Mouse (Mus musculus) splenic B cell, adult 2 months (primary cell): ENCODE data around the gene Pitpnc1.

Experiments
- DNase-seq: peaks from one replicate; pipeline ENCODE4 v3.0.0-alpha.2; 2011; ENCODE audit warnings: low read depth, low spot score
- H3K27me3 ChIP-seq: 2 replicates; pipeline ENCODE4 v1.6.1; 2012; ENCODE audit warnings: mild to moderate bottlenecking, low read length, moderate library complexity, mixed read lengths; ENCODE audit not compliant: control insufficient read depth, poor library complexity, insufficient read depth, severe bottlenecking
- H3K36me3 ChIP-seq: 2 replicates; pipeline ENCODE4 v1.6.1; 2012; ENCODE audit warnings: mild to moderate bottlenecking, low read length, moderate library complexity, mixed read lengths; ENCODE audit not compliant: control insufficient read depth, poor library complexity, insufficient read depth, severe bottlenecking

Gene Pitpnc1

DNA sequence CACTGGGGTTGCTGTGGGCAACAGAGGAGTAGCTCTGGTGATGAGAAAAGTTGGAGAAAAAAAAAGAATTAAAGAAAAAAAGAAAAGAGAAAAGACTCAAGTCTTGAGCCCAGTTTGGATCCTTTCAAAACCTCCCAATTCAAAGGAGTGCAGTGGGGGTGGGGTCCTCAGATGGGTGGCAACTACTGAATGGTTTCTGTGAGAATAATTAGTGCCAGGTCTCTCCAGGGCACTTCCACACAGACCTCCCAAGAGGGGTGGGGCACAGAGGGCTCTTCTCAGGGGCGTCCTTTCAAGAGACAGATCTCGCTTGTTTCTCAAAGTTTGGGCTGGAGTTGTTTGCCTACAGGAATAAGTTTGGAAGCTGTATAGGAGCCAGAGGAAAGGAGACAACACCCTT is 80.0 kb downstream of the Pitpnc1 start:
- no peaks in the 10 kb centered on the region for H3K27me3 ChIP-seq
- no peaks in the 10 kb centered on the region for H3K36me3 ChIP-seq
- DNase-seq, result no peak

DNA sequence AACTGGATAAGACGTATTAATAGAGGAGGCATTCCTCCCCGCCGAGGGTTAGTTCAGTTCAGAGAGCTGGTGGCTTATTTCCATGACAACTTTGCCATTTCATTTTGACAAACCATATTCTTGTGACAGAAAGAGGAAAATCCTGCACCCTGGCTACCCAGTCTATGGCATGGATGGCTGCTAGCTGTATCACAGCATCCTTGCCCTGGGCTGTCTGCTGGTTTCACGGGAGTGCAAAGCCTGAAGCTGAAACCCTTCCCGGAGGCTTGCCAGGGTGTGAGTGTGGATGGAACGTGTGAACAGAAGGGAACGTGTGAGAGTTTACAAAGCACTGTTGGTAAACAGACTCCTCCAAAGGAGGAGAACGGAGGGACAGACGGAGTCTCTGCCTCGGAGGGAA is 80.5 kb downstream of the Pitpnc1 start:
- Histone ChIP-seq H3K27me3 (no peaks in the 10 kb centered on the region), H3K36me3 (no peaks in the 10 kb centered on the region)
- no peak for DNase-seq

DNA sequence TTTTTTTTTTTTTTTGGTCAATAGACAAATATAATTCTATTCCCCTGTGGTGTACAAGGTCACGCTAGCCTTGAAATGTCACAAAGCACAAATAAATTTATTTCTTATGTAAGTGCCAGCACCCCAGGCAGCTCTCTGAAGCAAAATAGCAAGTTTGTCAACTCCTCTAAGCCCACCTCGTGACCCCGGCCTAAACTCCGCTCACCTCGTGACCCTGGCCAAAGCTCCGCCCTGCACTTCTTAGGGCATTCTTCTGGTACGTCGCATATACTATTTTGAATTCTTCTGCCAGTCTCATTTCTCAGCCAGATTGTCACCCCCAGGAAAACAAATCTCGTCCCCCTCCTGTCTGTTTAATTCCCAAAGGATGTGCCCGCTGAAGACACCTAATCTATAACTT is 84.0 kb downstream of the Pitpnc1 start:
- no peaks in the 10 kb centered on the region for H3K36me3 ChIP-seq
- DNase-seq, result no peak
- H3K27me3 ChIP-seq, result no peaks in the 10 kb centered on the region

DNA sequence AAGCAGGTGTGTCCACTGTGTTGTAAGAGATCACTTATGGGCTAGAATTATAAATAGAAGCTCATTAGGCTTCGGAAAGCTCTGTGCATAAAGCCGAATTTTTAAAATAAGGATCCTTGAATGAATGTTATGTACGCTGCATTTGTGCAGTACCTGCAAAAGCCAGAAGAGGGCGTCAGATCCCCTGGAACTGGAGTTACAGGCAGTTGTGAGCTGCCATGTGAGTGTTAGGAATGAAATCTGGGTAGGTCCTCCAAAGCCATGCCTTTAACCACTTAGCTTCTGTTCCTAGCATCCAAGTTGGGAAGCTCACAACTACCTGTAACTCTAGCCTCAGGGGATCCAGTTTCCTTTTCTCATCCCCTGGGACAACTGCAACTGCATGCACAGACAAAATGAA is 85.2 kb downstream of the Pitpnc1 start:
- peak; percentile 73 for DNase-seq
- no peaks in the 10 kb centered on the region for H3K27me3 ChIP-seq
- no peaks in the 10 kb centered on the region for H3K36me3 ChIP-seq

DNA sequence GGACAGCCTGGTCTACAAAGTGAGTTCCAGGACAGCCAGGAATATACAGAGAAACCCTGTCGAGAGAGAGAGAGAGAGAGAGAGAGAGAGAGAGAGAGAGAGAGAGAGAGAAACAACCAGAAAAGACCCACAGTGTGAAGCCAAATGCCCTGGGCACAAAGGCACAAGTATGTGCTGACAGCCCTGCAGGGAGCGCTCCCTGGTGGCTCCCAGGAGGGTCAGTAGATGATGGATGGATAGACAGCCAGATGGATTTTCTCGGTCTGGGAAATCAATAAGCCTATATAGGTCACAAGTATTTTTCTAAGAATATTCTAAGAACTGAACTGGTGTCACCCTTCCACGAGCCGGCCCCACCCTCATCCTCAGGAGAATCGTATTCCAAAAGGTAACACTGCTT is 86.5 kb downstream of the Pitpnc1 start:
- no peaks in the 10 kb centered on the region for H3K36me3 ChIP-seq
- H3K27me3 ChIP-seq, result no peaks in the 10 kb centered on the region
- no peak for DNase-seq

DNA sequence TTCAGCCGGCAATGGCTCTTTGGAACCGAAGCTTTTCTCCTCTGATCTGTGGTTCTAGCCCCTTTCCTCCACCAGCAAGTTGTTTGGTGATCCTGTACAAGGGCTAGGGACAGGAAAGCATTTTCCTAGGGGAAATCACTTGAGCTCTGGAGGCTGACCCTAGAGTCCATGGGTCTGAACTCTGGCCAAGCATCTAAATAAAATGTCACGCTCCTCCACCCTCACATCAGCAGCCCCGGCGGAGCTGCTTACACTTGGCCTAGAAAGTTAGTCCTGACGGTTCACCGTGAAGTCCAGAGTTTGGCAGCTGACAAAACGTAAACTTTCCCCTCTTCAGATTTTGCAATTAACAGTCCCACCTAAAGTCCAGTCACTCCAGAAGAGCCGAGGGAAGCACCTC is 90.5 kb downstream of the Pitpnc1 start:
- Histone ChIP-seq H3K36me3 (no peaks in the 10 kb centered on the region), H3K27me3 (no peaks in the 10 kb centered on the region)
- no peak for DNase-seq

DNA sequence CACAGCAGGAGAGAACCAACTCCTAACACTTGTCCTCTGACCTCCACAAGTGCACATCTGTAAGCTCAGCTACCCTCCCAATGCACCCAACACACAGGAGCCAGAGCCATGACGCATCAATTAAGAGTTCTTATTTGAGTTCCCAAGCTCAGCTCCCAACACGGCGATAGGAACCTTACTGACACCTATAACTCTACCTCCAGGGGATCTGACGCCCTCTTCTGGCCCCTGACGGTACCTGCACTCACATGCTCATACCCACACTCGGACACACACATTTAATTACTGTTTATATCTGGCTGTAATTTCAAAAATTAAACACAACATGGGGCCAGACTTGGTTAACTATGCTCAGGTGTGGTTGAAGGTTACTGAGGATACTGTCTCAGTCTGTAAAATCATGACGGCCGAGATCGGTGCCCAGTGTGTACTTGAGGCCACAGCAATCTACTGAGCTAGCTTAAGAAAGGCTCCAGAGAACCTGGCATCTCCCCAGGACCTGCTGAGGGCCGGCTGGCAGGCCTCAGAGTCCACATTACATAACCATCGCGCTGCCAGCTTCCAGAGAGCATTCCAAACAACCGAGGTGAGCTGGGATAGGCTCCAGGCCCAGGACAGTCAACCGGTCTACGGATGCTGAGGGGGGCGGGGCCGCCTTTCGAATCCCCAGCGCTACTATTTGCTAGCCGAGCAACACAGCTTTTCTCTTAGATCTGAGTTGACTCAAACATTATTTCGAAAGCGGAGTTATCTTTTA is 91.2 kb downstream of the Pitpnc1 start:
- no peaks in the 10 kb centered on the region for H3K27me3 ChIP-seq
- H3K36me3 ChIP-seq, result no peaks in the 10 kb centered on the region
- no peak for DNase-seq

DNA sequence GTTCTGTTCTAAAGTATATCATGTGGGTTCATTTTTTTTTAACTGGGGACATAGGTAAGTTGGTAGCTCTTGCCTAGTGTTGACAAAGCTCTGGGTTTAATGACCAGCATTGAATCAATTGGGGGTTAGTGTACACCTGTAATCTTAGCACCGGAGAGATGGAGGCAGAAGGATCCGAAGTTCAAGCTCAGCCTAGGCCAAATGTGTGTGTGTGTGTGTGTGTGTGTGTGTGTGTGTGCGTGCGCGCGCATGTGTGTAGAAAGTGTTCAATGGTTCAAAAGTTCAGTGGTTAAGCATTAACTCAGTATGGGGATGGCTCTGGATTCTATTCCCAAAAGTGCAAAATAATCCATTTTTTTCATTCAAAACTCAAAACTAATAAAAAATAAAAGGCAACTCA is 93.2 kb downstream of the Pitpnc1 start:
- H3K36me3 ChIP-seq, result no peaks in the 10 kb centered on the region
- H3K27me3 ChIP-seq, result no peaks in the 10 kb centered on the region
- no peak for DNase-seq

DNA sequence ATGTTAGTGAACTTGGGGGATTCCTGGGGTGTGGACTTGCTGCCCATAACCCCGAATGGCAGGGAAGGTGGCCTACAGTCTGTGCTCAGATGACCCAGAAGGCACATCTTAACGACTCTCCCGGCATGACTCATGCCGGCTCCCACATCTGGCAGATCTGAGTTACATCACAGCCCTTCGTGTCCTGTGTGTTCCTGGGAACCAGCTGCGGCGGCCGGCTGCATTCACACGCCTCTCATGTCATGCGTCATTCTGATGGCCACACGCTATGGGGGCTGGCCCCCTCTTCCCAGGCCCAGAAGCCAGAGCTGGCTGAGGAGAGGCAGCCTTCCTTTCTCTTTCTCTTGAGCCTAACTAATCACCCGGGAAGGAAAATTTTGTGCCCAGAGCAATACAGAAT is 94.2 kb downstream of the Pitpnc1 start:
- Histone ChIP-seq H3K27me3 (no peaks in the 10 kb centered on the region), H3K36me3 (no peaks in the 10 kb centered on the region)
- DNase-seq, result no peak

DNA sequence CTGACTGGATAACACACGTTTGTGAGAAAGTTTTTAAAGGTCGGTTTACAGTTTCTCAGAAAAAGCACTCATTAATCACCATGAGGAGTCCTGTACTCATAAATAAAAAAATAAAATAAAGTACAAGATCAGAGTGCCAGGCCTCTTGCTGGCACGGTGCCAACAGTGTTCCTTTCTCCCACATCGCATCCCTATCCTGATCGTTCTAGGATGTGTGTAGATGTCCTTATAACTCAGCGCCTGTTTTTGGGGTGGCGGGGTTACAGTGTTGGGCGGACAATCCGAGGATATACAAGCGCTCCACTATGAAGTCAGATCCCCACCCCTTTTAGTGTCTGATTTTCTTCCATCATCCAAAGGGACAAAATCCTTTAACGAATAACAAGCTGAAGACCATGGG is 94.7 kb downstream of the Pitpnc1 start:
- DNase-seq, result no peak
- no peaks in the 10 kb centered on the region for H3K27me3 ChIP-seq
- no peaks in the 10 kb centered on the region for H3K36me3 ChIP-seq

DNA sequence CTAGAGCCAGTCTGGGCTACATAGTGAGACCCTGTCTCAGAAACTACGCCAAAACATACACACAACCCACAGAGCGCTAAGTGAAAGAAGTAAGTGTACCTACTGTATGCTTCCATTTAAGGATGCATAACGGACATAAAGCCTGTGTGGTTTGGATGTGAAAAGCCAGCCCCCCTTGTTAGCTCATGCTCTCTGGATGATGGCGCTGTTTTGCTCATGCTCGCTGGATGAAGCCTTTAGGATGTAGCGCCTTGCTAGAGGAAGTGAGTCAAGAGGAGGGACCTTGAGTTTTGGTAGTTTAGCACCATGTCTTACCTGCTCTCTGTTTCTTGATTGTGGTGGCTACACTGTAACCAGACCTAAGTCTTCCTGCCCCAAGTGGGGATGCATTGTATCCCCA is 96.9 kb downstream of the Pitpnc1 start:
- no peak for DNase-seq
- no peaks in the 10 kb centered on the region for H3K36me3 ChIP-seq
- H3K27me3 ChIP-seq, result no peaks in the 10 kb centered on the region

DNA sequence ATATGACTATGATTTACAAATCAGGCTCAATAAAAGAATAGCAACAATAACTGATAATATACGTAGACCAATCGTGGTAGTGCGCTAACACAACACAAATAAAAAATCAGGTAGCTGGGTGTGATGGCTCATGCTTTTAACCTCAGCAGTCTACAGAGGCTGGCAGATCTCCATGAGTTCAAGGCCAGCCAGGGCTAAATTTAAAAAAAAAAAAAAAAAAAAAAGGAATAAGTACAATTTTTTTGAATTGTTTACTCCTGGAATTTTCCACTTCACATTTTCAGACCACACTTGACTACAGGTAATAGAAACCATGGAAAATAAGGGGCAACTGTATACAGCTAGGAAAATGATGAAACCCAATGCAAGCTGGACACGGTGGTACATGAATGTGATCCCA is 97.3 kb downstream of the Pitpnc1 start:
- H3K27me3 ChIP-seq, result no peaks in the 10 kb centered on the region
- no peak for DNase-seq

DNA sequence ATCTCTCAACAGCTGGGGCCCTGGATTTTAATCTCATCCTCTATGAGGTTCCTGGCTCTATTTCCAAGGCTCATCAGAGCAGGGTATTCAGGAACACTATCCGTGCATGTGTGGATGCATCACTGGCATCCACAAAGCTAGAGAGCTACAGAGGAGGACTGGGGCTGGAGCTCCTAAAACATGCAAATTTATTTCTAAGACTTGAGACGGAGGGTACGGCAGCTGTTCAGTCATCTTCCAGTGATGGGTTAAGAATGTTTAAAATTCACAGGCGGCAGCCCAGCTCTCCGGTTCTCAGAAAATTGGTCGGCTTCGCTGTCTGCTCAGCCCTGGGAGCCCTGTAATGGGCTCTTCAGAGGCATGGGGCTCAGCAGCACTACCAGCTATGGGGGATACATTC is 97.8 kb downstream of the Pitpnc1 start:
- DNase-seq, result no peak
- H3K36me3 ChIP-seq, result no peaks in the 10 kb centered on the region
- no peaks in the 10 kb centered on the region for H3K27me3 ChIP-seq

More for the DNA sequence above, 97.3 kb downstream of the Pitpnc1 start:
- H3K36me3 ChIP-seq, result no peaks in the 10 kb centered on the region

DNA sequence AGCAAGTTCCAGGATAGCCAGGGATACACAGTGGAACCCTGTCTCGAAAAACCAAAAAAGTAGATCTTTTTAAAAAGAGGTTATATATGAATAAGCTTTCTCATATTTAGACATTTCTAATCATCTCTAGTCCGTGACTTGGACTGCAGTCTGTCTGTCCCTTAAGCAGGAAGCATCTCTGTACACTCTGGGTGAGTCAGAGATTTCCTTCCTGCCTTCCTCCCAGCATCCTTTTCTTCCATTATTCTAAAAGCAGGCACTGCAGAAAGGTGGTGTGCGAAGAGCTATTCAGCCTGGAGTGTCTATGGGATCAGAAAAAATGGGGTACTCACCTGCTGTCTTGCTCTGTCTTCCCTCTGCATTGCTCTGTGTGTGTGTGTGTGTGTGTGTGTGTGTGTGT is 100.0 kb downstream of the Pitpnc1 start:
- H3K36me3 ChIP-seq, result no peaks in the 10 kb centered on the region
- DNase-seq, result no peak

DNA sequence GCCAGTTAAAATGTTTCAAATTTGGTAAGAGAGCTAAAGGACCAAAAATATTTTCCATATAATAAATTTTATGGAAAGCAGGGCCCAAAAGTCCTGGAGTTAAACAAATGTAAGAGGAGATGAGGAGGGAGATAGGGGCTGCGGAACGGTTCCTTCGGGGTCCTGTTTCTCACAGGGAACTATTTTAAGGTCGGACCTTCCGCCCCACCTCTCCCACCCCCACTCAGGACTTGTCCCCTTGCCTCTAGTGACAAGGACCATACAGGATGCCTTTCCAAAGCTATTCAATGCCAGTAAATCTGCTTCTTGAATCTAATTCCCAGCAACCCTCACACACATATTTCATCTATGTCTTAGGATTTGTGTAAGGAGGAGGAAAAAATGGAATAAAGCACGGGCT is 100.8 kb downstream of the Pitpnc1 start:
- no peaks in the 10 kb centered on the region for H3K36me3 ChIP-seq
- H3K27me3 ChIP-seq, result no peaks in the 10 kb centered on the region
- DNase-seq, result no peak

More for the DNA sequence above, 100.0 kb downstream of the Pitpnc1 start:
- H3K27me3 ChIP-seq, result no peaks in the 10 kb centered on the region
